Mouse (Mus musculus) liver, adult 2 months (tissue): ENCODE measurements around the gene Spg11.

Source experiments
- CTCF ChIP-seq: fragments of 200-500 bp; IDR thresholded peaks from 2 replicates; pipeline ENCODE4 v1.5.1; 2011; ENCODE audit warnings: low read depth, low read length, control low read depth
- POLR2A ChIP-seq: fragments of 200-500 bp; IDR thresholded peaks from 2 replicates; pipeline ENCODE4 v1.6.1; 2011; ENCODE audit warnings: low read length, control low read depth; ENCODE audit not compliant: insufficient read depth; ENCODE audit errors: extremely low read depth

- no peak for TF ChIP-seq CTCF
- TF ChIP-seq POLR2A: no peak
Measured at GRCm38 (mm10) chr2:122116888-122117287, 1.3 kb downstream of the Spg11 start.
